ENCODE assay signal across 10 mouse cellular contexts in genomic region chr9:113812671-113813001, GRCm38 (mm10).
A peak's percentile ranks its signal among the peaks of the same experiment; 100 is the strongest.
DNase-seq lines count a peak whose midpoint lies in the region; ATAC-seq lines count a peak whose summit lies in the region.
"Had no signal": no experiment of that assay in that cellular context is flagged by ENCODE, and none has a peak within 500 bp of the region (broad histone marks: within the 10 kb centered on the region; RNA-seq: fewer than 3 reads in every experiment).

No protein-coding gene starts in this region.

- H3K9me3 ChIP-seq in kidney, embryonic 14.5 days (ENCODE audit: control insufficient read depth, low read length), result no peaks in the 10 kb centered on the region
- H3K9me3 ChIP-seq in embryonic facial prominence, embryonic 14.5 days (ENCODE audit: control insufficient read depth, low read length), result no peaks in the 10 kb centered on the region
- H3K9me3 ChIP-seq in hindbrain, embryonic 14.5 days (ENCODE audit: control insufficient read depth, low read length), result no peaks in the 10 kb centered on the region
- no peaks in the 10 kb centered on the region for H3K9me3 ChIP-seq in midbrain, embryonic 14.5 days (ENCODE audit: control insufficient read depth, low read length)

- no peak overlapping the region for H3K4me3 ChIP-seq in kidney, embryonic 14.5 days (ENCODE audit: low read length)
- peak overlapping the region; percentile 36 for H3K4me3 ChIP-seq in embryonic facial prominence, embryonic 14.5 days (ENCODE audit: low read depth, low read length)
- H3K4me3 ChIP-seq in hindbrain, embryonic 14.5 days (replicated peaks; ENCODE audit: low read length), result peak overlapping the region; percentile 51
- H3K4me3 ChIP-seq in midbrain, embryonic 14.5 days (replicated peaks; ENCODE audit: low read depth, low read length), result peak overlapping the region; percentile 49

- no peak overlapping the region for H3K9ac ChIP-seq in kidney, embryonic 14.5 days (ENCODE audit: low read depth, low read length)
- peak overlapping the region; percentile 56; the same call in 1 of the 2 replicates for H3K9ac ChIP-seq in embryonic facial prominence, embryonic 14.5 days (ENCODE audit: low read depth, low read length)
- H3K9ac ChIP-seq in hindbrain, embryonic 14.5 days, result peak overlapping the region; percentile 79
- peak overlapping the region; percentile 58; the same call in 1 of the 2 replicates for H3K9ac ChIP-seq in midbrain, embryonic 14.5 days (replicated peaks; ENCODE audit: low read length)

- DNase-seq in kidney, postnatal 4 days, result no peak
- no peak for DNase-seq in embryonic facial prominence, embryonic 14.5 days (ENCODE audit: low spot score)
- DNase-seq in hindbrain, embryonic 14.5 days (ENCODE audit: low spot score), result no peak
- no peak for DNase-seq in midbrain, embryonic 14.5 days
- DNase-seq in thymus, postnatal 14 days, result no peak
- DNase-seq in cerebellum, postnatal 36 days, result no peak
- no peak for DNase-seq in left cerebral cortex, postnatal 4 days
- DNase-seq: heart, postnatal 36 days; lung, postnatal 4 days had no signal

- 78% methylated on average over 4 of the region's 4 CpGs for WGBS in kidney, embryonic 14.5 days
- 48% methylated on average over 4 of the region's 4 CpGs for WGBS in embryonic facial prominence, embryonic 14.5 days
- WGBS in hindbrain, embryonic 14.5 days, result 55% methylated on average over 4 of the region's 4 CpGs
- WGBS in midbrain, embryonic 14.5 days, result 59% methylated on average over 4 of the region's 4 CpGs

- intact Hi-C loops in left cerebral cortex, postnatal 4 days (cut with DNase I), result no loop called here

- peak overlapping the region; percentile 30; the same call in 1 of the 2 replicates for H3K4me2 ChIP-seq in kidney, embryonic 14.5 days (replicated peaks; ENCODE audit: low read depth, low read length)
- peak overlapping the region; percentile 58 for H3K4me2 ChIP-seq in embryonic facial prominence, embryonic 14.5 days (ENCODE audit: low read depth, low read length)
- peak overlapping the region; percentile 78 for H3K4me2 ChIP-seq in hindbrain, embryonic 14.5 days (replicated peaks)
- H3K4me2 ChIP-seq in midbrain, embryonic 14.5 days (ENCODE audit: low read length), result peak overlapping the region; percentile 63

- no peaks in the 10 kb centered on the region for H3K36me3 ChIP-seq in kidney, embryonic 14.5 days (ENCODE audit: control insufficient read depth, insufficient read depth, low read length)
- H3K36me3 ChIP-seq in embryonic facial prominence, embryonic 14.5 days (ENCODE audit: control insufficient read depth, insufficient read depth, low read length), result no peaks in the 10 kb centered on the region
- H3K36me3 ChIP-seq in hindbrain, embryonic 14.5 days (replicated peaks; ENCODE audit: control insufficient read depth, insufficient read depth), result peaks cover 8% of the 10 kb centered on the region
- peaks cover 2% of the 10 kb centered on the region; the same call in 1 of the 2 replicates for H3K36me3 ChIP-seq in midbrain, embryonic 14.5 days (ENCODE audit: control insufficient read depth, insufficient read depth, low read length)

- no peak for ATAC-seq in kidney, embryonic 14.5 days (ENCODE audit: low FRiP score, low TSS enrichment)
- no peak for ATAC-seq in embryonic facial prominence, embryonic 14.5 days (ENCODE audit: low read depth)
- ATAC-seq in hindbrain, embryonic 14.5 days (ENCODE audit: low FRiP score), result peak; percentile 47
- ATAC-seq in midbrain, embryonic 14.5 days (ENCODE audit: low FRiP score, low TSS enrichment), result no peak; the same call in 1 of the 2 replicates

- H3K27me3 ChIP-seq in kidney, embryonic 14.5 days (ENCODE audit: control insufficient read depth, insufficient read depth, low read length), result no peaks in the 10 kb centered on the region
- H3K27me3 ChIP-seq in embryonic facial prominence, embryonic 14.5 days (replicated peaks; ENCODE audit: control insufficient read depth, insufficient read depth, low read length), result no peaks in the 10 kb centered on the region
- no peaks in the 10 kb centered on the region for H3K27me3 ChIP-seq in hindbrain, embryonic 14.5 days (ENCODE audit: control insufficient read depth, insufficient read depth, low read length)
- H3K27me3 ChIP-seq in midbrain, embryonic 14.5 days (ENCODE audit: control insufficient read depth, insufficient read depth, low read length), result no peaks in the 10 kb centered on the region

- no peaks in the 10 kb centered on the region for H3K4me1 ChIP-seq in kidney, embryonic 14.5 days (ENCODE audit: control insufficient read depth, insufficient read depth, low read length)
- H3K4me1 ChIP-seq in embryonic facial prominence, embryonic 14.5 days (ENCODE audit: control insufficient read depth, insufficient read depth, low read length), result no peaks in the 10 kb centered on the region; the same call in 1 of the 2 replicates
- peaks cover 37% of the 10 kb centered on the region for H3K4me1 ChIP-seq in hindbrain, embryonic 14.5 days (replicated peaks; ENCODE audit: control insufficient read depth, insufficient read depth, low read length)
- H3K4me1 ChIP-seq in midbrain, embryonic 14.5 days (ENCODE audit: control insufficient read depth, insufficient read depth, low read length), result peaks cover 18% of the 10 kb centered on the region

- no peak overlapping the region for H3K27ac ChIP-seq in kidney, embryonic 14.5 days (ENCODE audit: low read depth, low read length)
- no peak overlapping the region for H3K27ac ChIP-seq in embryonic facial prominence, embryonic 14.5 days (replicated peaks; ENCODE audit: low read depth, low read length)
- peak overlapping the region; percentile 94 for H3K27ac ChIP-seq in hindbrain, embryonic 14.5 days
- peak overlapping the region; percentile 89 for H3K27ac ChIP-seq in midbrain, embryonic 14.5 days (replicated peaks; ENCODE audit: low read depth, low read length)

Comparison
In these comparisons a context has a peak if more than half of its experiments do, and no peak if none do; other contexts are left out.
1. H3K27ac ChIP-seq: peak in hindbrain, embryonic 14.5 days (single experiment) and midbrain, embryonic 14.5 days (single experiment); none in kidney, embryonic 14.5 days (single experiment) and embryonic facial prominence, embryonic 14.5 days (single experiment).
2. Peak in every context shown above with its lines, with median percentiles within 50 percentile points of each other: H3K4me2 ChIP-seq.